Mouse (Mus musculus) liver, adult 2 months (tissue): ENCODE data around the gene Cdkal1. TPM values are rescaled to one million over a fixed set of nuclear protein-coding genes. Genes with fewer than 3 reads are reported as not detected.

Experiments
- DNase-seq: peaks from one replicate; pipeline ENCODE4 v3.0.0-alpha.2; 2011; ENCODE audit warnings: low read depth, low spot score; ENCODE audit errors: extremely low read depth
- H3K27ac ChIP-seq: fragments of 200-500 bp; replicated peaks from 2 replicates; pipeline ENCODE4 v1.5.1; 2012; ENCODE audit warnings: low read depth, mild to moderate bottlenecking, control low read depth, inconsistent platforms, low read length; ENCODE audit not compliant: insufficient read depth
- H3K27me3 ChIP-seq: fragments of 200-500 bp; 2 replicates; pipeline ENCODE4 v1.6.1; 2012; ENCODE audit warnings: mild to moderate bottlenecking, moderate library complexity, low read length, inconsistent platforms; ENCODE audit not compliant: control insufficient read depth, insufficient read depth
- H3K36me3 ChIP-seq: fragments of 200-500 bp; 2 replicates; pipeline ENCODE4 v1.6.1; 2012; ENCODE audit warnings: low read length, inconsistent platforms; ENCODE audit not compliant: control insufficient read depth, insufficient read depth
- H3K4me1 ChIP-seq: fragments of 200-500 bp; 2 replicates; pipeline ENCODE4 v1.6.1; 2011; ENCODE audit warnings: low read length; ENCODE audit not compliant: control insufficient read depth, insufficient read depth
- H3K4me3 ChIP-seq: fragments of 200-500 bp; 2 replicates; pipeline ENCODE4 v1.5.1; 2011; ENCODE audit warnings: low read depth, mild to moderate bottlenecking, control low read depth, low read length, moderate library complexity; ENCODE audit not compliant: insufficient read depth
- H3K79me2 ChIP-seq: fragments of 200-500 bp; 2 replicates; pipeline ENCODE4 v1.6.1; 2012; ENCODE audit warnings: inconsistent platforms, mild to moderate bottlenecking, low read length, moderate library complexity; ENCODE audit not compliant: control insufficient read depth, insufficient read depth
- H3K9ac ChIP-seq: fragments of 200-500 bp; 2 replicates; pipeline ENCODE4 v1.6.1; 2012; ENCODE audit warnings: low read depth, mild to moderate bottlenecking, control low read depth, inconsistent platforms, low read length
- CTCF ChIP-seq: fragments of 200-500 bp; IDR thresholded peaks from 2 replicates; pipeline ENCODE4 v1.5.1; 2011; ENCODE audit warnings: low read depth, low read length, control low read depth
- POLR2A ChIP-seq: fragments of 200-500 bp; IDR thresholded peaks from 2 replicates; pipeline ENCODE4 v1.6.1; 2011; ENCODE audit warnings: low read length, control low read depth; ENCODE audit not compliant: insufficient read depth; ENCODE audit errors: extremely low read depth
- whole genome bisulfite sequencing: fragments of 180-500 bp; shearing (Covaris S2); methylation state at CpG from one replicate; pipeline ENCODE4 v1.1.7; 2018; 5-methylcytosine and 5-hydroxymethylcytosine counted together
- polyA plus RNA-seq: library from polyadenylated mRNA; depleted of rRNA; stranded (reverse); fragments of >200 nt; gene quantifications from 2 replicates; pipeline ENCODE4 v1.2.3, GENCODE M21; 2012
- total RNA-seq: library from RNA; depleted of rRNA; stranded (reverse); fragments of >200 nt; gene quantifications from 2 replicates; pipeline ENCODE4 v1.2.3, GENCODE M21; 2014

Gene Cdkal1
- total and polyA plus RNA-seq, 2 experiments, result 1.7 to 13.6 TPM

GRCm38 (mm10) chr13:29248535-29248934, 606.9 kb downstream of the Cdkal1 start:
- no peak overlapping the region for H3K4me3 ChIP-seq
- DNase-seq, result peak; percentile 1
- no peak overlapping the region for H3K27ac ChIP-seq
- TF ChIP-seq CTCF, result no peak
- no peak for TF ChIP-seq POLR2A
- no peaks in the 10 kb centered on the region for H3K4me1 ChIP-seq
- no peaks in the 10 kb centered on the region for H3K36me3 ChIP-seq
- no peak overlapping the region for H3K9ac ChIP-seq
- no peaks in the 10 kb centered on the region for H3K27me3 ChIP-seq
- WGBS, result 84% methylated on average over 4 of the region's 4 CpGs
- no peaks in the 10 kb centered on the region for H3K79me2 ChIP-seq

DNA sequence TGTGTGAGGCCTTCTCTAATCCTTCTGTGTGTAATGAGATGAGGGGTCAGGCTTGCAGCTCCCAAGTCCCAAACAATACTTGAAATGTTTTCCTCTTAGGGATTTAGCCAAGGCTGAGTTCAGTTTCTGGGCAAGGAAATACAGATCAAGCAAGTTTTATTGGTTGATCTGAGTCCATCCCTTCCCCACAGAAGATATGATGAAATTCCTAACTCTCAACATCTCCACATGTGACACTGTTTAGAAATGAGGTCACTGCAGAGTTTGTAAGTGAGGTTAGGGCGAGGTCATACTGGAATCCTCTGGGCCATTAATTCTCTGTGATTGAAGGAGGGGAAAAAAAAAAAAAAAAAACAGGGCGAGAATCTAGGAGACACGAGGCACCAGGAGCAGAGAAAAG, 607.7 kb downstream of the Cdkal1 start:
- Histone ChIP-seq H3K27ac (no peak overlapping the region), H3K79me2 (no peaks in the 10 kb centered on the region), H3K4me3 (no peak overlapping the region), H3K36me3 (no peaks in the 10 kb centered on the region), H3K27me3 (no peaks in the 10 kb centered on the region), H3K9ac (no peak overlapping the region), H3K4me1 (no peaks in the 10 kb centered on the region)
- DNase-seq, result peak; percentile 32
- 75% methylated on average over 3 of the region's 3 CpGs for WGBS
- TF ChIP-seq CTCF (no peak), POLR2A (no peak)

DNA sequence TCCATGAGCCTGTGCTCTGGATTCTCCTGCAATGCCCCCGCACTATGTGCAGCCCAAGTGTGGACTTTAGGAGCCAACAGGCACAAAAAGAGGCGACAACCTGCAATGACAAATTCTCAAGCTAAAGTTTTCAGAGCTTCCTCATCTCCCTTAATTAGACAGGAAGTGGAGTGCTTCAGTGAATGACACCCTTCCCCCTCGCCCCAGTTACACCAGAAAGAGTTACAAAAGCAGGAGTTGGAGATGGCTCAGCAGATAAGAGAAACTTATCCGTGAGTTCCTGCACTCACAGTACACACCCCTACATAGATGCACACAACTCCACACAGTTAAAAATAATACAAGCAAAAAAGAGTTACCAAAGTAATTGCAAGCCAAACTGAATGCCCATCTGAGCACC, 620.4 kb downstream of the Cdkal1 start:
- no peak overlapping the region for H3K27ac ChIP-seq
- no peaks in the 10 kb centered on the region for H3K36me3 ChIP-seq
- TF ChIP-seq POLR2A (no peak), CTCF (no peak)
- no peak for DNase-seq
- WGBS, result 62% methylated on average over 4 of the region's 4 CpGs
- no peak overlapping the region for H3K4me3 ChIP-seq
- no peaks in the 10 kb centered on the region for H3K4me1 ChIP-seq
- no peak overlapping the region for H3K9ac ChIP-seq
- H3K79me2 ChIP-seq, result no peaks in the 10 kb centered on the region
- no peaks in the 10 kb centered on the region for H3K27me3 ChIP-seq

DNA sequence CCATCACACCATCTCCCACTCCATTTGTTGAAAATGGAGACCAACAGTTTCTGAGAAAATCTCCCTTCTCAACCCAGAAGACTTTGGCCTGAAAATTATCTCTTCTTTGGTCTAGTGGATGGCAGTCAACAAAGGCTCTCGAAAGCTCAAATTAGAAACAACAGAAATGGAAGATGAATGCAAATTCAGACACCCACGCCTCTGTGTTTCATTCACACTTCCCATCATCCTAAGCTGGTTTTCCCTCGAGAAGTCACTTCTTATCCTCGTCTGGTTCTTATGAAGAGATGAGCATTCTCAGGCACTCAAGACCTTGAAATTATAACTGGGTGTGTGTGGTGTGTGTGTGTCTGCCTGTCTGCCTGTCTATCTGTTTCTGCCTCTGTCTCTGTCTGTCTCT, 621.0 kb downstream of the Cdkal1 start:
- Histone ChIP-seq H3K36me3 (no peaks in the 10 kb centered on the region), H3K9ac (no peak overlapping the region), H3K27ac (no peak overlapping the region), H3K4me3 (no peak overlapping the region), H3K4me1 (no peaks in the 10 kb centered on the region), H3K79me2 (no peaks in the 10 kb centered on the region), H3K27me3 (no peaks in the 10 kb centered on the region)
- WGBS, result 87% methylated on average over 4 of the region's 4 CpGs
- TF ChIP-seq CTCF, result no peak
- no peak for TF ChIP-seq POLR2A
- DNase-seq, result no peak

DNA sequence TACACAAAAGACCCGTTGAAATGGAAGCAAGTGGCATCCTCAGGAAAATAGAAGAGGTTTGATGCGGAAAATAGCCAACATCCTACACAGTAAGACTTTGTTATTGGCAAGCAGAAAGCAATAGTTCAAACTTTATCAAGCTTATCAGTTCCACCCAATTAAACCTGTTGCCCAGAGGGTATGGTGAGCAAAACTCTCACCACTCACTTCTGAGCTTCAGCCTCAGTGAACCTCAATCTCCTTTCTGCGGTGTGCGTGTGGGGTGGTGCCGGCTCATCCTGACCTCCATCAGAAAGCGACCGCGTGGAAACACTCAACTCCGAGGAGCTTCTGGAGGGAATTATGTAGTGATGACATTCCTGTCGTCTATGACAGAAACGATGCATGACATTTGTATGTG, 621.5 kb downstream of the Cdkal1 start:
- no peak for DNase-seq
- WGBS, result 90% methylated on average over 11 of the region's 11 CpGs
- H3K4me3 ChIP-seq, result no peak overlapping the region
- no peak overlapping the region for H3K9ac ChIP-seq
- no peaks in the 10 kb centered on the region for H3K4me1 ChIP-seq
- no peaks in the 10 kb centered on the region for H3K79me2 ChIP-seq
- no peak for TF ChIP-seq CTCF
- no peak for TF ChIP-seq POLR2A
- H3K27ac ChIP-seq, result no peak overlapping the region
- no peaks in the 10 kb centered on the region for H3K27me3 ChIP-seq
- no peaks in the 10 kb centered on the region for H3K36me3 ChIP-seq

GRCm38 (mm10) chr13:29232681-29233080, 622.8 kb downstream of the Cdkal1 start:
- Histone ChIP-seq H3K27ac (no peak overlapping the region), H3K9ac (no peak overlapping the region), H3K79me2 (no peaks in the 10 kb centered on the region), H3K4me3 (no peak overlapping the region), H3K36me3 (no peaks in the 10 kb centered on the region), H3K4me1 (no peaks in the 10 kb centered on the region), H3K27me3 (no peaks in the 10 kb centered on the region)
- no peak for DNase-seq
- WGBS, result 54% methylated on average over 4 of the region's 4 CpGs
- TF ChIP-seq CTCF, result no peak
- TF ChIP-seq POLR2A, result no peak
